Mouse (Mus musculus): ENCODE data around the gene Twist1. TPM values are rescaled to one million over a fixed set of nuclear protein-coding genes. Genes with fewer than 3 reads are reported as not detected.

Twist1 gene
- polyA plus RNA-seq, 1 experiment, result not detected

DNA sequence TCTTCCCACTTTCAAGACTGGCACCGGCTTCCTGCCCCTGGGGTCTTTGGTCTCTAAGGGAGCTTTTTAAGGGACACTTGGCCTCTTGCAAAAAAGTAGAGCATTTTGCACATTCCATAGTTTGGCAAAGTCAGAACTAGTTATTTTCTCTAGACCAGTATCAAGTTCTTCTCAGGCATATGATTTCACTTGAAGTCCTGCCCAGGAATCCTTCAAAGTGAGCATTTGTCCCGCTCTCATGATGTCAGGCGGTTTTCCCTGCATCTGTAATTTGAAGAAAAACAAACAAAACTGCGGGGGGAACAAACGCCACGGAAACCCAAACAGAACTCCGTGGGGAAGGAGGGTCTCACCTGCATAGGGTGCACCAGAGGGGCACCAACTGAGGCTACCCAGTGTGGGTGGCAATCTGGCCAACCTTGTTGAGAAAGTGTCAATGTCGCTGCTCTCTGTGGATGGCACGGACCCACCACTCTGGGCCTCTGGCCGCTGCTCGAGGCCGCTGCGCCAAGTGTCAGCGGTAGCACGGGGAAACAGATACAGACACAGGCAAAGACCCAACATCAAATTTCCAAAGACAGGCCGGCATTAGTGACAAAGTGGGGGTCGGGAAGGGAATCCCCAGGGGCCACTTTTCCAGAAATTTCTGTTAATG lies 4.8 kb downstream of the Twist1 start:
- no peak for TF ChIP-seq GATA1 (IDR thresholded peaks at IDR 0.05; ENCODE audit: low read length)

DNA sequence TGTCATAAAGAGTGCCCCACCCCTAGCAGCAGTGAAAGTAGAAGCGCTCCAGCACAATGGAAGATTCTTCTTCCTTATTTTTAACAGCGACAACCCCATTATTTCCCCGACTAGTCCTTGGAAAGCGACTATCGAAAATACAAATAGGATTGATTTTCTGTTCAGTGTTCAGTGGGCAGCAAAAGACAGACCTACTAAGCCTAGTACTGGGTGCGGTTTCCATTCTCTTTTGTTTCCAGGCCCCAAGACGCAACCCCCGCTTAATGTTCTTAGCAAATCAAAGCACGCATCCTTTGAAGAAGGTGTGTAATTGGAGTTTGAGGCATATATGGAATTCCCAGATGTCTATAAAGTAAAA lies 5.3 kb downstream of the Twist1 start:
- no peak for TF ChIP-seq GATA1 (IDR thresholded peaks at IDR 0.05; ENCODE audit: low read length)

DNA sequence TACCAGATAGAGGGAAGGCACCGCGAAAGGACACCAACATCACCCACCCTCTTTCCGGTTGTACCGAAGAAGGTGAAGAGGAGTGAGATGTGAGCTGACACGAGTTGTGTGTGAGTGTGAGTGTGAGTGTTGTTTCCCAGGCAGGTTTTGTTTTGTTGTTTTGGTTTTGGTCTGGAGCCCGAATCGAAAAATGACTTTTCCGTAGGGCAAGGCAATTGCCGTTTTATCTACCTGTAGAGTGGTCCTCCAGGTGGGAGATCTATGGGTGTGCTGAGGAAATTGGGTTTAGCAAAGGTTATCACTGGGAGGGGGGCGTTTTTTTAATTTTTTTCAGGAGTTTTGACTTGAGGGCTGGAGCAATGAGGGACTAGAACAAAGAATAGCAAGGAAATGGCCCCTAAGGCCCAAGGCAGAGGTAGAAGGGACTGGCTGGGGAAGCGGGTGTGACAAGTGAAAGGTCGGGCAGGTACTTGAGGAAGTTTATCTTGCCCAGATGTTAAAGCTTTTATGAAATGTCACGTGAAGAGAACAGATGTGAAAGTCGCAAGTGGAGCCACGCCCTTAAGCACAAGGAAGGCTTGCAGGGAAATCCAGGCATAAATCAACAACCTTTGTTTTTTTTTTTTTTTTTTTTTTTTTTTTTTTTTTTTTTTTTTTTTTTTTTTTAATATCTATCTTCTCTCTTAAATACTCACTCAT lies 6.3 kb downstream of the Twist1 start:
- TF ChIP-seq GATA1 (IDR thresholded peaks at IDR 0.05; ENCODE audit: low read length), result no peak

DNA sequence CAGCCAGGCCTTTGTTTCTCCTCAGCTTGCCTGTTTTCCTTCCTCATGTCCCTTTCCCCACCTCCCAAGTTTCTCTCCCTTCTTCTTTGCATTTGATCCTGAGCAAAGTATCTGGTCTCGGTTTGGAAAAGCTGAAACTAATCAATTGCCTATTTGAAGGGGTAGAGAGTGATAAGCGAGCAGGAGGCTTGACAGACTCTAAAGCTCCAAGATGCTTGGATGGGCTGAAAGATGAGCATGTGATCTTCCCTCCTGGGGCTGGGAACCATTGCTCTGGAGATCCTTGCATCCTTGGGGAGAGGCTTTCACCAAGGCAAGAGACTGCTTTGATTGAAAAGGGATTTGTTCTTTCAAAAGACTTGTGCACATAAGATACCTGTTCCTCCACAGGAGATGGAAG lies 7.0 kb downstream of the Twist1 start:
- TF ChIP-seq GATA1 (IDR thresholded peaks at IDR 0.05; ENCODE audit: low read length), result no peak

DNA sequence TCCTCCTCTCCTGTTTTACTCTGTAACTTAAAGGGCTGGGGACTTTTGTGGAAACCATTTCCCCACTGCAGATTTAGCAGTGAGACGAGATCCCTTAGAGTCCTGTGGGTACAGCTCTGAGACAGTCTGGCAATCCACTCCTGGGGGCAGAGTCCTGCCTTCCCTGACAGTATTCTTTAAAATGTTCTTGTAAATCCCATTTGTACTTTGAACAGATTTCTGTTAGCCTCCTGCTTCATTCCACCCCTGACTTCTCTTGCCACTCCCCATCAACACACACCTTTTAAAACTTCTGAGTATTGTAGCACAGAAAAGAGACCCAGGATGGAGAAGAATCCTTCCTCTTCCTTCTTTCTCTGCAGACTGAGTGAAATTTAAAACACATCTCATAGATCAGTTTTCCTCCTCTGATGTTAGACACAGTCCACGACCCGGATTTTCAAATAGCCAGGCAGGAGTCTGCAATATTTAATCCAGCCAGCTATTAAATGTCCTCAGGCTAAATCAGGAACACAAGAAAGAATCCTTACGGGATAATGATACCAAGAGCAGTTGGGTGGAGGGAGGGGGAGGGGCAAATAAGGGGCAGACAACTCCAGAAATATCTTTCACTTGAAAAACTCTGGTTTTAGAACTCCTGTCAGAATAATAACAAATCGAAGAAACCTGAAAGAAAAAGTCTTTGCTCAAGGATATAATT lies 8.3 kb downstream of the Twist1 start:
- no peak for TF ChIP-seq GATA1 (IDR thresholded peaks at IDR 0.05; ENCODE audit: low read length)

DNA sequence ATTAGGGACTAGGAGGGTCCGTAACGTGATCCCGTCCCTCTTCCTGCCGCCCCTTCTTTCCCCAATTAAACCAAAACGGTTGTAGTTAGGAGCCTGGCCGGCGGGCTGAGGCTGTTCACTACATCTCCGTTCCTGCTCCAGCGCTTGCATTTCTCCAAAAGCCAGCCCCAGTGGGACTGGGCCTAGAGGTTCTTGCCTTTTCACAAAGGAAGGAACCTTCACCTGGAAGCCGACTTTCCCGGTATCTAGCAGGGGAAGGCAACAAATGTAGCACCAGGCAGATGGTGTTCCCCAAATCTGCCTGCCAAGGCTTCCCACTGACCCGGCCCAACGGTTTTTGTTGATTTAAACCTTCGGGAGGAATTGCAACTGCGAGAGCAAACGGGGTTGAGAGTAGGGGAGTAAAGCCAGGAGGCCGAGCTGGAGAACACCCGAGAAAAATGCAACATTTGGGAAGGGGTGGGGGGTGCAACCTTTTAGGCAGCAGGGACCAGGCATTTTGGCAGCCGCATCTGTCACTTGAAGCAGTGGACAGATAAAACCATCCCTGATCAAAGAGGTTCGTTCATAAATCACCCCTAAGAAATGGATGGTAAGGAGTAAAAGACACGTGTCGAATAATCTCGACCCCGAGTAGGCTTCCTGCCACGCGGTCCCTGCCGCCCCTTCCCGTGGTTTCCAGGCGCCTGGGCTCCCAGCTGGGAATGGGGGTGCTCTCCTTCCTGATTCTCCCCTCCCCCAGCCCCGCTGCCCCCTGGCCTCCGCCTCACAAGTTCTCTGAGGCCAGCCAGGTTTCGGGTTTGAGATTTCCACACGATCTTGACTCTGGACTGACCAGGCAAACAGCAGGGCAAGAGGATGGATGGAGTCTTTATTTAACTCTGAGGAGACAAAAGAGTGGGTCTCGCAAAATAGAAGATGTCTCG lies 9.3 kb downstream of the Twist1 start:
- TF ChIP-seq GATA1 (IDR thresholded peaks at IDR 0.05; ENCODE audit: low read length), result no peak

DNA sequence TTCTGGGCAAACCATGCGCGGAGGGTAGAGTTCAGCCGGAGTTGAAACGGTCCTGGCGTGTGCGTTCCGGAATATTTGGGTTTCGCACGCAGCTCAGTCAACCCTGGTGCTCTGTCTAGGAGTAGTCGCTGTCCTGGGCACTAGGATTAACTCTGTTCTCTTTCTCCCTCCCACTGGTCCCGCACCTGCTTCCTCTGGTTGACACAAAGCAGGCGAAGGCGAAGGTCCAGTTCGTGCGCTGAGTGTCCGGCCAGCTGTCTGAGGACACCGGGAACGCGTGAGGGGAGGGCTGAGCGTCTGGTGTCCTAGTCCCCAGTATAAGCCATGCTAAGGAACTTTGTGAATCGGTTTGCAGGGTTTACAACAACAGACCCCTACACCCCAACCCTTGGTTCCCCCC lies 10.0 kb downstream of the Twist1 start:
- TF ChIP-seq GATA1 (IDR thresholded peaks at IDR 0.05; ENCODE audit: low read length), result no peak

DNA sequence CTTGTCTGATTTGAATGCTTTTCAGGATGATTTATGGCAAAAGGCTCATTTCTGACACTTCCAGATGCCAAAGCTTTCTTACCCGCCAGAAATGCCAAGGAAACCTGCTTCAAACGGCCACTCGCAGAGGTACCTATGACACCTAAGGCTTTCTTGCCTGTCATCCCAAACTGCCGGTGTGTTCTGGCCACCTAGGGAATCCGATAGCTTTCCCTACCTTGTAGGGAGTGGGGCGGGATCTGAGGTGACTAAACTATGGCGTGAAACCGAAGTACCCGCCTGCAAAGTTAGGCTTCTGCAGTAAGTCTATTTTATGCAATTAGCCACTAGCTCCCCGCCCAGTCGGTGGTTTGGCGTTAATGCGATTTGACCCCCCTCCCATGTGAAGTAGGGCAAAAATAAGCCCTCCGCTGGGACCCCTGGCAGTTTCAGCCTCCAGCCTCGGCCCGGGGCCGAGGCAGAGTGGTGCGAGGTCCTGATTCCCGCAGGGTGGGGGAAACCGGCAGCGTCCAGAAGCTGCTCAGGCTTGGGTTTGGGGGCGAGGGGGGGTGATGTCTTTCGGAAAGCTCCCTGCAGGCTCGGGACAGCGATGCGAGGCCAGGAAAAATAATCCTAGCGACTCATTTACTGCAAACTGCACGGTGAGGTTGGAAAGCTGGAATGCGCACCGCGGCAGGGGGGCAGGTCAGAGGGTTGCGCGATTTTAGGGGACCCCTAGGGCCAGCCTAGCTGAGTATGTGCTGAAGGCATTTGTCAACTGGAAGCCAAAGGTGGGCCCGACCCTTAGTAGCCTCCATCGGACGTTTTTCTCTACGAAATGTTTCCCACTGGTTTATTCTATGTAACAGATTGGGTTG lies 10.8 kb downstream of the Twist1 start:
- TF ChIP-seq GATA1 (IDR thresholded peaks at IDR 0.05; ENCODE audit: low read length), result no peak

DNA sequence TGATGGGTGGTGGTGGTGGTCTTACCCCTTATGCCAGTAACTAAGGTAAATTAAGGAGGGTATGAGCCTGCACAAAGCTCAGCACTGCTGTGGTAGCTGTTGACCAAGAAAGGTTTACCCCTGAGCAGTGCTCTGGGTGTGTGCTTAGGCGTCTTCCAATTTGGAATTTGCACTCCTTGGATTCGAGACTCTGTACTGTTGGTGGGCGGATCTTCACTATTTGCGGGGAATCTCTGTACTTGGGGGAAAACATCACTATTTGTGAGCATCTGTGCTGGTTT lies 11.4 kb downstream of the Twist1 start:
- TF ChIP-seq GATA1 (IDR thresholded peaks at IDR 0.05; ENCODE audit: low read length), result no peak

DNA sequence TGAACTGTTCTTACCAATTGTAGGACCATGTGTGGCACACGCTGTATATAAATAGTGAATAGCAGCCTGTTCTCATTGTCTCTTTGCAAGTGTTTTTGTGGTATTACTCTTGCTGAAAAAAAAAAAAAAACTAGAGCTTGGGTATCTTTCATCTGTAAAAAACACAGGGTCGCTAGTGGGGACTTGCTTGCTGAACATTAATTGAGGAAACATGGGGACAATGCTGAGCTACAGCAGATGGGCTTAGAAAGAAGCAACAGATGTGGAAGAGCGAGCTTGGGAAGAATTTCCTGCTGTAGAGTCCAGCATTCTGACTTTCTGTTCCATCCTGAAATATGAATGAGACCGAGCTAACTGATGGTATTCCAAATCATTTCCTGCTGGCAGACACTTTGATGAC lies 22.7 kb downstream of the Twist1 start:
- TF ChIP-seq GATA1 (IDR thresholded peaks at IDR 0.05; ENCODE audit: low read length), result no peak

DNA sequence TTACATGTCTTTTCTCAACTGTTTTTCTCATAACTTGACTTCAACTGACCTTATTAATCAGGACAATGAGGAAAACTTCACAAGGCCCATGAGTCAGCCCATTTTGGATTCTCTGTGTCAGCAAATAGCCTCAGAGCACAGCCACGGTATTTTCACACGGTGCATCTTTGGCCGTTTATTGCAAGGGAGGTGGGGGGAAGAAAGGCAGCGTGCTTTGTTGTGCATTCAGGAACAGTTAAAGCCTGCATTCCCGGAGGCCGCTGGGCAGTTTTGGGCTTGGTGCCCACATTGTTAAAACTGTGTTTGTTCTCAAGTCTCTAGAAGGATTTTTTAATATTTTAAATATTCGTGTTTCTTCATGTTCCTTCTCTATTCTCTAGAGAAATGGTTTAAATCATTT lies 24.0 kb downstream of the Twist1 start:
- no peak for TF ChIP-seq GATA1 (IDR thresholded peaks at IDR 0.05; ENCODE audit: low read length)

DNA sequence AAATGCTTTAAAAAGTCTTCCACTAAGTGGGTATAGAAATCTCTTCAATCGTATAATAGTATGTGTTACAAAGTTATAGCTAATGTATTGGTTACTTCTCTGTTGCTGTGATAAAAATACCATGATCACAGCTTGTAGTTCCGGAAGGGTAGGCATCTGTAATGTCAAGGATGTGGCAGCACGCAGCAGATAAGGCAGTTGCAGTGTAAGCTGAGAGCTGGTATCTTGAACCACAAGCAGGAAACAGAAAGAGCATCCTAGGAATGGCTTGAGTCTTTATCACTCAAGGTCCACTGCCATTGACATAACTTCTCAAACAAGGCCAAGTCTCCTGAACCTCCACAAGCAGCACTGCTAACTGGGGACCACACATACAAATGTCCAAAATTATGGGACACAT lies 35.7 kb downstream of the Twist1 start:
- TF ChIP-seq GATA1 (IDR thresholded peaks at IDR 0.05; ENCODE audit: low read length), result no peak

Other genes with a start within 250 kb of the Twist1 start
- not detected in 2 replicates for gene Ferd3l, start 29.2 kb upstream of the Twist1 start, polyA plus RNA-seq (2012)